Mouse (Mus musculus) frontal cortex, postnatal 10 days (tissue): ENCODE measurements around the gene Capn3.

Experiments
- DNase-seq, 2 experiments: peaks; one replicate each; pipeline ENCODE4 v3.0.0; 2022; ENCODE audit warnings: low spot score in 2 of 2, mixed read lengths in 1 of 2

Capn3 gene

DNA sequence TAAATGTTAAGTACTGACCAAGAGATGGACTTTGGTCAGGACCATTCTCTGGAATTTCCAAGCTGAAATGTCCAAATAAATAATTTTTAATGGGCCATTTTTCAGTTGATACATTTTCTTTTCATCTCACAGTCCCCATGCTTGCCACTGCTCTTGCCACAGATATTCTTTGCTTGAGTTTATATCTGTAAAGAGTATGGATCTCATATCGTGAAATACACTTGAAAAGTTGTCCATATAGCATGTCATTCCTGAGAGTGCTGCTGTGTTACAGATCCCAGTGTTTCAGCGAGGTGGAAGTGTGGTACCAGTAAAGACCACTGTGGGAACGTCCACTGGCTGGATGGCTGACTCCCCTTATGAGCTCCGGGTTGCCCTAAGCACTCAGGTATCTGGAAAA, at the start of gene Capn3:
Capn3 (plus strand) TSS at position 301 of the 400 bp plus-strand sequence.
- no peak for DNase-seq

- DNase-seq: no peak
Measured at GRCm38 (mm10) chr2:120411096-120411628, 44.7 kb upstream of the Capn3 start.

GRCm38 (mm10) chr2:120414113-120414512, 41.7 kb upstream of the Capn3 start:
- no peak for DNase-seq

- DNase-seq: no peak
Measured at GRCm38 (mm10) chr2:120414738-120415414, 40.9 kb upstream of the Capn3 start.

DNA sequence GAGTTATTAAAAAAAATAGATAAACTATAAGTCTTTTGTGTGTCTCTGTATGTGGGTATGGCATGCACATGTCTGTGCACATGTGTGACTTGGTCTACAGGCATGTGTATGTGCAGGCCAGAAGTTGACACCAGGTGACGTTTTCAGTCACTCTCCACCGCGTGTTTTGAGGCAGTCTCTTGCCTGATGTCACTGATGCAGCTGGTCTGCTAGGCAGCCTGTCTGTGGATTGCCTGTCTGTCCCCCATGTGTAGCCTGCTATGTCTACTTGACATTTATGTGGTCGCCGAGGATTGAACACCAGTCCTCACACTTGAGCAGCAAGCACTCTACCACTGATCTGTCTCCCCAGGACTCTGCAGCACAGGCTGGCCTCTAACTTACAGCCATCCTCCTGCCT, 31.4 kb upstream of the Capn3 start:
- DNase-seq: no peak

DNA sequence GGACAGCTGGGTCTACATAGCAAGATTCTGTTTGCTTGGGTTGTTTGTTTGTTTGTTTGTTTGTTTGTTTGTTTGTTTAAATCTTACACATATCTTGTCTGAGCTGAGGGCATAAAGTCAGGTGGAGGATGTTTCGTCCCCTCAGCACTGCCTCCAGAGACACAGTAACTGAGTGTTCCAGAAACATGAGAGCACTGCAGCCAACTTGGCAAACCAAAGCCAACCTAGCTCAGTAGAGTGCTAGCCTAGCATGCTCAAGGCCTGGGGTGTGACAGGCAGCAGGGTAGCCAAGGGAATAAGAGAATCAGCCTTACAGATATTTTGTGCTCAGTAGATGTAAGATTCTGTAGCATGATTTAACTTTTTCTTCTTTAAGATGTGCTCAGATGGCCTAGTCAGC, 11.3 kb upstream of the Capn3 start:
- no peak for DNase-seq

DNA sequence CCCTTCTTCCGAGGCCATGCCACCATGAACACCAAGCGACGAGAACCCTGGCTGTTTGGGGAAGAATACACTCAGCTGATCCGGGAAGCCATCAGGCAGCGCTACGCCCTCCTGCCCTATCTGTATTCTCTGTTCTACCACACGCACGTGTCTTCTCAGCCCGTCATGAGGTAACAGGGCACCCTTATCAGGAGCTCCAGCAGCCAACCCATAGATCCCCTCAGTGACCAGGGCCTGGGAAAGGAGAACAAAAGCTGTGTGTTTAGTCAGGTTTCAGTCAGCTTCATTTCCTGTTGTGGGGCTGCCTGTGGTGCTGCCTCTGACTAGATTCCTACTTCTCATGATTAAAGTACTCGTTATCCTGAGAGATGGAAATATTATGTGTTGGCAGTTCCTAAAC, 9.4 kb upstream of the Capn3 start:
- DNase-seq: no peak

DNA sequence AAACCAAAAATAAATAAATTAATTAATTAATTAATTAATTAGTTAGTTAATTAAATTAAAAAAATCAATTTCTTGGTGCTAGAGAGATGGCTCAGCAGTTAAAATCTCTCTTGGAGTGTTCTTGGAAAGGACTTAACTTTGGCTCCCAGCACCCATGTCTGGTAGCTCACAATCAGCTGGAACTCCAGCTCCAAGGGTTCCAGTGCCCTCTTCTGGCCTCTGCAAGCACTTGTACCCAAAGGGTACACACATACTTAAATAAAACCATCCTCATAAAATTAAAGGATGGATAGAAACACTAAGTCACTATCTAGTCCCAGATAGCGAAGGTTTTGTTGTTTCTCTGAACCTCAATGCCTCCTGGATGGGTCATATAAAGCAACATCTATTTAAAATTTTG, 8.5 kb upstream of the Capn3 start:
- no peak for DNase-seq

GRCm38 (mm10) chr2:120450724-120451123, 5.1 kb upstream of the Capn3 start:
- no peak for DNase-seq

DNA sequence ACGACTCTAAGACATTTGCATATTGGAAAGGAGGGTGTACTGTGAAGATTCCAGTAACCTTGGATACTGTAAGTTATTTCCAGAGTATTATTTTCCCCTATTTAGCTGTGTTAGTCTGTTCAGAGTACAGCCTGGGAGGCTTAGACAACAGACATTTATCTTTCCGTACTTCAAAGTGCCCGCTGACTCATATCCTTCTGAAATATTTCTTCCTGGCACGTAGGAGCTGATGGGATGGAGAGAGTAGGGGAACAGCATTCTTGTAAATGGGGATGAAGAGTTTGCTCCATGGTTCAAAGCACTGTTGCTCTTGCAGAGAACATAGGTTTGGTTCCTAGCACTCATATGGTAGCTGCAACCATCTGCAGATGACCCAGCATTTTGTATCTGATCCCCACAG, 3.2 kb upstream of the Capn3 start:
- no peak for DNase-seq

DNA sequence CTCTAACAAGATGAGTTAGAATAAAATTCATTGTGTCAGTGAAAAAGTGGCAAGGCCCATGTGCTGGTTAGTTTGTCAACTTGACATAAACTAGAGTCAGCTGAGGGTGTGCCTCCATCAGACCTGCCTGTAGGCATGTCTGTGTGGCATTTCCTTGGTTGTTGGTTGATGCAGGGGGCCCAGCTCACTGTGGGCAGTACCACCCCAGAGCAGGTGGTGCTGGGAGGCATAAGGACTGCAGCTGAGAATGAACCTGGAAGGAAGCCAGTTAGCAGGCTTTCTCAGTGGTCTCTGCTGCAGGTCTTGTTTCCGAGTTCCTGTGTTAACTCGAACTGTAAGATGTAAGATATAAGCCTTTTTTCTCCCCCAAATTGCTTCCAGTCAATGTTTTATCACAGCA, 832 bp upstream of the Capn3 start:
- no peak for DNase-seq

- no peak for DNase-seq
Measured at GRCm38 (mm10) chr2:120460216-120460615, 4.4 kb downstream of the Capn3 start.

GRCm38 (mm10) chr2:120463328-120463727, 7.5 kb downstream of the Capn3 start:
- no peak for DNase-seq

DNA sequence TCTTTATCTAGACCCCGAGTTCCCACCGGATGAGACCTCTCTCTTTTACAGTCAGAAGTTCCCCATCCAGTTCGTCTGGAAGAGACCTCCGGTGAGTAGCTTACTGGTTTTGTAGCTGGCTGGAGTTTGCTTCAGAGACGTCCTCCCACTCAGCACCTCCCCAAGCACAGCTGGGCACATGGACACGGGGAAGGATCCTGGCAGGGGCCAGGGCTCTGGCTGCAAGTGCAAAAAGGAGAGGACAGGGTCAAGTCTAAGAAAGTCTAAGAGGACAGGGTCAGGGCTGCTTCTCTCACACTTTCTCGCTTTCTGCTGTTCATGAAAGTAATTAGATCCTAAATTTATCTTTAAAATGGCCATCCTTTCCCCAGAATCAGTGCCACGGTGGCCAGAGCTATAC, 8.3 kb downstream of the Capn3 start:
- DNase-seq: no peak

- no peak for DNase-seq
Measured at GRCm38 (mm10) chr2:120464732-120465396, 9.0 kb downstream of the Capn3 start.

DNA sequence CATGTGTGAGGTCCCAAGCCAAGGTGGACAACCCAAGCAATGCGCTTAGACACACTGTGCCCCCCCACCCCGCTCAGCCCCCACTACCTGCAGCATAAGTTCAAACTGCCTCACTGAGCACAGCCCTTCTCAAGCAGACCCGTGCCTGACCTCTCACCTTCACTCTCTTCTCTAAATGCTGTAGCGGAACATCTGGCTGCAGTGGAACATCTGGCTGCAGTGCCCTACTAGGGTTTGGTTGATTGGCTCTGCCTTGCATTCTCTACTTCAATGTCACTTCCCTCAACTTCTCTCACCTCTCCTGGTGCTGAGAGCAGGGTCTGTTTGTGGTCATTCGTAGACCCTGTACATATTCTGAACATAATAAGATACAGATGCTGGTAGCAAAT, 9.6 kb downstream of the Capn3 start:
- no peak for DNase-seq

GRCm38 (mm10) chr2:120468011-120468410, 12.2 kb downstream of the Capn3 start:
- DNase-seq: no peak

GRCm38 (mm10) chr2:120469220-120469619, 13.4 kb downstream of the Capn3 start:
- no peak for DNase-seq

DNA sequence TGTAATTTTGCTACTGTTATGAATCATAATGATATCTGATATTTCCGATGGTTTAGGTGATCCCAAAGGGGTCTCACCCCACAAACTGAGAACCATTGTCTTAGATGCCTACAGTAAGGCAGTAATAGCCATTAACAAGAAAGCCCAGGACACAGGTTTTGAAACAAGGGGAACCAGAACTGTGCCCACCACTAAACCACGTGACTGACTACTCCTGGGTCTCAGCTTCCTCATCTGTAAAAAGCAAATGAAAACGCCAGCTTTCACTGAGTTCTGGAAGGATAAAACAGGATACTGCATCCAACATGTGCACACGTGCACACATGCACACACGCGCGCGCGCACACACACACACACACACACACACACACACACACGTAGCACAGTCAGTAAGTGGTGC, 13.9 kb downstream of the Capn3 start:
- no peak for DNase-seq

- DNase-seq: no peak
Measured at GRCm38 (mm10) chr2:120470856-120471255, 15.0 kb downstream of the Capn3 start.

- DNase-seq: no peak
Measured at GRCm38 (mm10) chr2:120476277-120477087, 20.7 kb downstream of the Capn3 start.

- DNase-seq: peak; percentile 48 to 64
Measured at GRCm38 (mm10) chr2:120478600-120478999, 22.8 kb downstream of the Capn3 start.

GRCm38 (mm10) chr2:120481921-120482320, 26.1 kb downstream of the Capn3 start:
- DNase-seq: no peak
